16 mouse cellular contexts compared by ENCODE assay signal in the genomic region with DNA sequence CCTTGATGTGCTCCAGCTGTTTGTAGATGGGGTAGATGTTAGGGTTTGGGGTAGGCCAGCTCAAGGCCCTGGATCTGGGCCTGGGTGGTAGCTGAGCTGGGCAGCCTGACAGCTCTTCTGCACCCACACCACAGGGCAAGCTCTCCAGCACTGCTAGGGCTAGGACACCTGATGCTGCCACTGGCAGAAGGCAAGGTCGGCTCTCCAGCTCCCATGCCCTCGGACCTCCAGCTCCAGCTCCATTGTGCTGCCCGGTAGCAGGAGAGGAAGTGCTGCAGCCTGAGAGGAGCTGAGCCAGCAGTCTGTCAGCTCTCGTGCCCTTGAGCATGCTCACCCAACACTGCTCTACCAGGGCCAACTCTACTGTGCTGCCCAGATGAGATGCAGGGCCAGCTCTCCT. TPM values are rescaled to one million over a fixed set of nuclear protein-coding genes. Genes with fewer than 3 reads are reported as not detected.
DNase-seq lines count a peak whose midpoint lies in the region; ATAC-seq and TF ChIP-seq lines count a peak whose summit lies in the region.
"Had no signal": no experiment of that assay in that cellular context is flagged by ENCODE, and none has a peak within 500 bp of the region (broad histone marks: within the 10 kb centered on the region; RNA-seq: fewer than 3 reads in every experiment).

No protein-coding gene starts in this region.

- H3K27ac ChIP-seq in lung, embryonic 14.5 days (ENCODE audit: low read depth): no peak overlapping the region
- no peak overlapping the region for H3K27ac ChIP-seq in intestine, embryonic 15.5 days
- H3K27ac ChIP-seq: embryonic facial prominence, embryonic 10.5 days; heart, embryonic 10.5 days; hindbrain, postnatal 0 days; limb, embryonic 13.5 days; macrophage had no signal

- H3K4me2 ChIP-seq in lung, embryonic 14.5 days: no peak overlapping the region
- H3K4me2 ChIP-seq in intestine, embryonic 15.5 days (replicated peaks): no peak overlapping the region
- H3K4me2 ChIP-seq: limb, embryonic 13.5 days had no signal

- 0 out of 2 replicates have a peak, but pooled peaks cover 5% of the 10 kb centered on the region for H3K4me1 ChIP-seq in lung, embryonic 14.5 days (ENCODE audit: insufficient read depth)
- H3K4me1 ChIP-seq in intestine, embryonic 15.5 days (replicated peaks): no peaks in the 10 kb centered on the region
- H3K4me1 ChIP-seq: embryonic facial prominence, embryonic 10.5 days had no signal

- ATAC-seq in frontal cortex, adult (ENCODE audit: low TSS enrichment): peak; percentile 15; the same call in 1 of the 2 replicates
- peak; percentile 18; the same call in 1 of the 2 replicates for ATAC-seq in lung, embryonic 14.5 days (ENCODE audit: insufficient read depth)
- peak; percentile 3; the same call in 1 of the 2 replicates for ATAC-seq in intestine, embryonic 15.5 days
- no peak for ATAC-seq in CD4-positive, CD25-positive, alpha-beta regulatory T cell, adult 4 months

- H3K36me3 ChIP-seq in lung, embryonic 14.5 days (ENCODE audit: insufficient read depth): no peaks in the 10 kb centered on the region
- H3K36me3 ChIP-seq in intestine, embryonic 15.5 days: no peaks in the 10 kb centered on the region
- H3K36me3 ChIP-seq: embryonic facial prominence, embryonic 10.5 days; heart, embryonic 10.5 days; limb, embryonic 13.5 days had no signal

- no peaks in the 10 kb centered on the region for H3K9me3 ChIP-seq in lung, embryonic 14.5 days (ENCODE audit: low read depth, low read length)
- H3K9me3 ChIP-seq in intestine, embryonic 15.5 days: no peaks in the 10 kb centered on the region
- H3K9me3 ChIP-seq: embryonic facial prominence, embryonic 10.5 days; heart, embryonic 10.5 days; limb, embryonic 13.5 days had no signal

- no peak overlapping the region for H3K4me3 ChIP-seq in lung, embryonic 14.5 days (ENCODE audit: low read depth, low read length)
- H3K4me3 ChIP-seq in intestine, embryonic 15.5 days (replicated peaks): no peak overlapping the region
- H3K4me3 ChIP-seq: embryonic facial prominence, embryonic 10.5 days; heart, embryonic 10.5 days; limb, embryonic 13.5 days; myocyte had no signal

- WGBS in lung, embryonic 14.5 days: 57% methylated on average over 4 of the region's 4 CpGs
- 66% methylated on average over 4 of the region's 4 CpGs for WGBS in intestine, embryonic 15.5 days

- no peaks in the 10 kb centered on the region for H3K27me3 ChIP-seq in lung, embryonic 14.5 days (ENCODE audit: insufficient read depth, low read length)
- no peaks in the 10 kb centered on the region for H3K27me3 ChIP-seq in intestine, embryonic 15.5 days (replicated peaks)
- H3K27me3 ChIP-seq: limb, embryonic 13.5 days had no signal

- TF ChIP-seq CTCF in lung, embryonic 14.5 days (IDR thresholded peaks at IDR 0.05; ENCODE audit: low read depth): no peak

- DNase-seq in frontal cortex, postnatal 10 days (ENCODE audit: low spot score in 2 of 2): no peak
- DNase-seq in lung, embryonic 14.5 days: no peak
- DNase-seq in lung, postnatal 36 days: no peak
- DNase-seq in right cerebral cortex, postnatal 10 days (ENCODE audit: low spot score in 2 of 2): peak; percentile 46 to 47
- DNase-seq in right cerebral cortex, postnatal 4 days: no peak
- DNase-seq: gastrocnemius, postnatal 25 days; thymus, adult 18-20 months had no signal

- H3K9ac ChIP-seq in lung, embryonic 14.5 days: no peak overlapping the region
- no peak overlapping the region for H3K9ac ChIP-seq in intestine, embryonic 15.5 days
- H3K9ac ChIP-seq: limb, embryonic 13.5 days had no signal

RNA-seq across cellular contexts. Expression of a gene that starts 8.3 kb away (rescaled TPM):
- 0.50 and 0.74 TPM in 2 replicates for polyA plus RNA-seq in lung, embryonic 14.5 days (2014; fragmentation: Nextera tagmentation; extraction: Ambion mirVana)
- polyA plus RNA-seq in intestine, embryonic 15.5 days (2015; fragmentation: Nextera tagmentation; extraction: Ambion mirVana): 1.2 and 1.6 TPM in 2 replicates
- polyA plus RNA-seq in CD4-positive, CD25-positive, alpha-beta regulatory T cell, adult 4 months (2017; shearing (Covaris generic)): not detected
- polyA plus RNA-seq: macrophage had no signal

Comparison
In these comparisons a context has a peak if more than half of its experiments do, and no peak if none do; other contexts are left out.
1. DNase-seq: peak in right cerebral cortex, postnatal 10 days (2 of 2); none in frontal cortex, postnatal 10 days (0 of 2), lung, embryonic 14.5 days (single experiment), lung, postnatal 36 days (single experiment) and right cerebral cortex, postnatal 4 days (single experiment).